Mouse (Mus musculus) cerebellum, adult 2 months (tissue): ENCODE measurements around the gene Ebf4. TPM values are rescaled to one million over a fixed set of nuclear protein-coding genes. Genes with fewer than 3 reads are reported as not detected.

ENCODE experiments used
- DNase-seq, 2 experiments: peaks; one replicate each; pipeline ENCODE4 v3.0.0; 2021
- H3K27ac ChIP-seq: fragments of 200-500 bp; 2 replicates; pipeline ENCODE4 v1.5.1; 2012; ENCODE audit warnings: low read length, control low read depth, inconsistent platforms; ENCODE audit not compliant: insufficient read depth
- H3K27me3 ChIP-seq: fragments of 200-500 bp; 2 replicates; pipeline ENCODE4 v1.6.1; 2012; ENCODE audit warnings: inconsistent platforms, mild to moderate bottlenecking, low read length, moderate library complexity; ENCODE audit not compliant: control insufficient read depth, insufficient read depth
- H3K4me1 ChIP-seq: fragments of 200-500 bp; 2 replicates; pipeline ENCODE4 v1.6.1; 2011; ENCODE audit warnings: low read length; ENCODE audit not compliant: control insufficient read depth, insufficient read depth
- H3K4me3 ChIP-seq: fragments of 200-500 bp; replicated peaks from 2 replicates; pipeline ENCODE3; 2011; ENCODE audit warnings: mild to moderate bottlenecking, low read depth, low read length, control low read depth; ENCODE audit not compliant: insufficient read depth
- CTCF ChIP-seq: fragments of 200-500 bp; IDR thresholded peaks from 2 replicates; pipeline ENCODE4 v1.5.1; 2011; ENCODE audit warnings: low read depth, mild to moderate bottlenecking, control low read depth, low read length, moderate library complexity, borderline replicate concordance; ENCODE audit not compliant: insufficient read depth
- POLR2A ChIP-seq: fragments of 200-500 bp; IDR thresholded peaks from 2 replicates; pipeline ENCODE4 v1.6.1; 2011; ENCODE audit warnings: low read length, control low read depth, borderline replicate concordance; ENCODE audit not compliant: insufficient read depth
- WGBS: fragments of 180-500 bp; shearing (Covaris S2); methylation state at CpG from one replicate; pipeline ENCODE4 v1.1.7; 2018; 5-methylcytosine and 5-hydroxymethylcytosine counted together
- polyA plus RNA-seq: library from polyadenylated mRNA; depleted of rRNA; stranded (reverse); fragments of >200 nt; gene quantifications from 2 replicates; pipeline ENCODE4 v1.2.3, GENCODE M21; 2012; rRNA removed

The Ebf4 gene
- polyA plus RNA-seq, 1 experiment = 10.2 TPM

- Histone ChIP-seq H3K4me1 (no peaks in the 10 kb centered on the region), H3K27me3 (no peaks in the 10 kb centered on the region), H3K27ac (no peak within 1 kb of the TSS), H3K4me3 (no peak within 1 kb of the TSS)
- no peak for TF ChIP-seq POLR2A
- TF ChIP-seq CTCF = no peak
- DNase-seq = no peak
- 93% methylated on average over 1 of the region's 1 CpGs for WGBS
These were observed 110.0 kb downstream of the Ebf4 start, which contains the start of the genes Gm28372 and 1700020A23Rik for GRCm38 (mm10) chr2:130404939-130405338. Gene Gm28372, plus strand, starts transcription at chr2:130405239. Gene 1700020A23Rik, plus strand, starts transcription at chr2:130405259.

GRCm38 (mm10) chr2:130406178-130406577, 111.2 kb downstream of the Ebf4 start, which contains the start of gene Tmem239:
Gene Tmem239, plus strand, starts transcription at chr2:130406478.
- TF ChIP-seq POLR2A (no peak), CTCF (no peak)

GRCm38 (mm10) chr2:130408194-130408593, 113.2 kb downstream of the Ebf4 start:
- WGBS = 19% methylated on average over 6 of the region's 6 CpGs
- Histone ChIP-seq H3K27me3 (no peaks in the 10 kb centered on the region), H3K27ac (no peak overlapping the region), H3K4me1 (no peaks in the 10 kb centered on the region), H3K4me3 (no peak overlapping the region)
- TF ChIP-seq CTCF (no peak), POLR2A (no peak)
- DNase-seq = no peak

More at GRCm38 (mm10) chr2:130406178-130406577, 111.2 kb downstream of the Ebf4 start, which contains the start of gene Tmem239:
- no peak for DNase-seq
- Histone ChIP-seq H3K4me3 (no peak within 1 kb of the TSS), H3K27me3 (no peaks in the 10 kb centered on the region), H3K27ac (no peak within 1 kb of the TSS), H3K4me1 (no peaks in the 10 kb centered on the region)
- WGBS = 85% methylated on average over 2 of the region's 2 CpGs

GRCm38 (mm10) chr2:130411558-130412495, 116.9 kb downstream of the Ebf4 start:
- TF ChIP-seq CTCF = peak; percentile 84
- no peak for TF ChIP-seq POLR2A
- 23% methylated on average over 16 of the region's 16 CpGs for WGBS
- peak; percentile 77 to 82 for DNase-seq
- Histone ChIP-seq H3K27ac (no peak overlapping the region), H3K4me3 (no peak overlapping the region), H3K4me1 (no peaks in the 10 kb centered on the region), H3K27me3 (no peaks in the 10 kb centered on the region)

GRCm38 (mm10) chr2:130412775-130413174, 117.8 kb downstream of the Ebf4 start:
- H3K27me3 ChIP-seq = no peaks in the 10 kb centered on the region
- no peak for TF ChIP-seq POLR2A
- TF ChIP-seq CTCF = no peak
- no peaks in the 10 kb centered on the region for H3K4me1 ChIP-seq
- no peak overlapping the region for H3K4me3 ChIP-seq
- no peak for DNase-seq
- WGBS = 76% methylated on average over 3 of the region's 3 CpGs
- H3K27ac ChIP-seq = no peak overlapping the region

GRCm38 (mm10) chr2:130414094-130414856, 119.3 kb downstream of the Ebf4 start:
- no peak for DNase-seq
- no peak for TF ChIP-seq CTCF
- no peak for TF ChIP-seq POLR2A
- Histone ChIP-seq H3K27ac (no peak overlapping the region), H3K4me1 (no peaks in the 10 kb centered on the region), H3K4me3 (no peak overlapping the region), H3K27me3 (no peaks in the 10 kb centered on the region)
- WGBS = 79% methylated on average over 6 of the region's 6 CpGs

Other genes starting within 250 kb of the Ebf4 start
- gene Tgm6, start 182.8 kb upstream of the Ebf4 start, polyA plus RNA-seq = 0.07 TPM in 1 of 2 replicates, not detected in the other
- gene Snrpb, start 115.8 kb upstream of the Ebf4 start, polyA plus RNA-seq = 168 and 195 TPM in 2 replicates
- not detected in 2 replicates for gene Tmc2, start 100.0 kb upstream of the Ebf4 start, polyA plus RNA-seq
- gene Nop56, start 20.7 kb upstream of the Ebf4 start, polyA plus RNA-seq = 145 and 152 TPM in 2 replicates
- gene Idh3b, start 10.6 kb upstream of the Ebf4 start, polyA plus RNA-seq = 514 and 530 TPM in 2 replicates
- gene Cpxm1, start 102.4 kb downstream of the Ebf4 start, polyA plus RNA-seq = 7.7 and 8.0 TPM in 2 replicates
- gene Gm28372, start 110.1 kb downstream of the Ebf4 start, polyA plus RNA-seq = not detected in 2 replicates
- not detected in 2 replicates for gene 1700020A23Rik, start 110.1 kb downstream of the Ebf4 start, polyA plus RNA-seq
- not detected in 2 replicates for gene Tmem239, start 111.3 kb downstream of the Ebf4 start, polyA plus RNA-seq
- 120 and 128 TPM in 2 replicates for gene Vps16, start 129.2 kb downstream of the Ebf4 start, polyA plus RNA-seq
- 21.8 and 23.5 TPM in 2 replicates for gene Pced1a, start 129.5 kb downstream of the Ebf4 start, polyA plus RNA-seq
- 157 and 159 TPM in 2 replicates for gene Ptpra, start 155.1 kb downstream of the Ebf4 start, polyA plus RNA-seq